Comparison of ENCODE assay signal across 8 mouse cellular contexts in the genomic region with DNA sequence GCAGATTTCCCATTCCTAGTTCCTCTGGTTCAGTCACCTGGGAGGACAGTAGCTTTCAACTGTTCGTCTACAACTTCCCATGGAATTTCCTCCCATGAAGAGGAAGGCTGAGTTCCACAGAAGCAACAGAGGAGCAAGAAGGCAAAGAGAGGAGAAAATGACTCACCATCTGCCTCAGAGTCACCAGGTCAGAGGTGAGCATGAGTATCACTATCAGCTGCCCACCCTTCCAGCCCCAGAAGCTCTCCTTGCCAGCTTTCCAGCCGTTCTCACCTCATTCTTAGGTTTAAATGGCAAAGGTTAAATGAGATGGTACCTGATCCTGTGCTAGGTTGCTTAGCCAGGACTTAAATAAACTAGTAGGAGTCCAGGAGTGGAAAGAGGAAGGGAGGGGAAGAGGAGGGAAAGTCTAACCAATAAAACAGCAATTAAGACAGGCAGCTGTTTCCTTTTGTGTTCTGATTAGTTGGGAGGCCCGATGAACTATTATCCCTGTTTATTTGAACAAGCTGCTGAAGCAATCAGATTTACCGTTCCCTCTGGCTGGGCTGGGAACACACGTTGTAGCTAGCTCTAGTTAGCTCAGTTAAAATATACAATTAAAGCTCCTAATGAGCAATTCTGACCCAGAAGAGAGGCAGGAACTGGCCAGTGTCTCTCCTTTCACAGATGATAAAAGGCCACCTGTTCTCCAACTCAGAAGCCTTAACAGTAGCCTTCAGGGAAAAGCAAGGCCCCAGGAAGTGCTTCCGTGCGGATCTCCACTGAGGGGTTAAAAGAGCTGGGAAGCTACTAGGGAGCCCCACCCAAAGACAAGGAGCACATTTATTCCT.
A peak's percentile ranks its signal among the peaks of the same experiment; 100 is the strongest.
DNase-seq lines count a peak whose midpoint lies in the region; ATAC-seq lines count a peak whose summit lies in the region.

No protein-coding gene starts in this region.

- 0 out of 2 replicates have a peak overlapping the region, but pooled peaks have one; percentile 10 for H3K27ac ChIP-seq in midbrain, embryonic 13.5 days
- no peak overlapping the region for H3K27ac ChIP-seq in midbrain, embryonic 14.5 days (replicated peaks; ENCODE audit: low read depth, low read length)
- H3K27ac ChIP-seq in hindbrain, embryonic 14.5 days: peak overlapping the region; percentile 4; the same call in 1 of the 2 replicates
- H3K27ac ChIP-seq in stomach, embryonic 15.5 days: peak overlapping the region; percentile 57

- WGBS in midbrain, embryonic 13.5 days: 51% methylated on average over 7 of the region's 7 CpGs
- WGBS in midbrain, embryonic 14.5 days: 62% methylated on average over 7 of the region's 7 CpGs
- 58% methylated on average over 7 of the region's 7 CpGs for WGBS in hindbrain, embryonic 14.5 days
- 38% methylated on average over 7 of the region's 7 CpGs for WGBS in stomach, embryonic 15.5 days

- no peak overlapping the region for H3K4me3 ChIP-seq in midbrain, embryonic 13.5 days (replicated peaks)
- no peak overlapping the region for H3K4me3 ChIP-seq in midbrain, embryonic 14.5 days (replicated peaks; ENCODE audit: low read depth, low read length)
- no peak overlapping the region for H3K4me3 ChIP-seq in hindbrain, embryonic 14.5 days (replicated peaks; ENCODE audit: low read length)
- H3K4me3 ChIP-seq in stomach, embryonic 15.5 days (replicated peaks): no peak overlapping the region

- H3K27me3 ChIP-seq in midbrain, embryonic 13.5 days: no peaks in the 10 kb centered on the region
- no peaks in the 10 kb centered on the region for H3K27me3 ChIP-seq in midbrain, embryonic 14.5 days (ENCODE audit: control insufficient read depth, insufficient read depth, low read length)
- H3K27me3 ChIP-seq in hindbrain, embryonic 14.5 days (ENCODE audit: control insufficient read depth, insufficient read depth, low read length): no peaks in the 10 kb centered on the region
- no peaks in the 10 kb centered on the region for H3K27me3 ChIP-seq in stomach, embryonic 15.5 days (replicated peaks)

- H3K4me1 ChIP-seq in midbrain, embryonic 13.5 days (replicated peaks): peaks cover 23% of the 10 kb centered on the region
- peaks cover 4% of the 10 kb centered on the region; the same call in 1 of the 2 replicates for H3K4me1 ChIP-seq in midbrain, embryonic 14.5 days (ENCODE audit: control insufficient read depth, insufficient read depth, low read length)
- peaks cover 10% of the 10 kb centered on the region for H3K4me1 ChIP-seq in hindbrain, embryonic 14.5 days (replicated peaks; ENCODE audit: control insufficient read depth, insufficient read depth, low read length)
- peaks cover 12% of the 10 kb centered on the region for H3K4me1 ChIP-seq in stomach, embryonic 15.5 days

- DNase-seq in adrenal gland, adult 2 months: peak; percentile 3
- DNase-seq in adrenal gland, adult (ENCODE audit: inconsistent age in 2 of 2, low spot score in 1 of 2): no peak
- no peak for DNase-seq in midbrain, embryonic 14.5 days
- DNase-seq in hindbrain, embryonic 14.5 days (ENCODE audit: low spot score): no peak
- DNase-seq in urinary bladder, postnatal 25 days (ENCODE audit: low spot score): no peak
- DNase-seq in cerebellum, postnatal 36 days: no peak

- no peaks in the 10 kb centered on the region for H3K9me3 ChIP-seq in midbrain, embryonic 13.5 days
- no peaks in the 10 kb centered on the region for H3K9me3 ChIP-seq in midbrain, embryonic 14.5 days (ENCODE audit: control insufficient read depth, low read length)
- H3K9me3 ChIP-seq in hindbrain, embryonic 14.5 days (ENCODE audit: control insufficient read depth, low read length): no peaks in the 10 kb centered on the region
- H3K9me3 ChIP-seq in stomach, embryonic 15.5 days: no peaks in the 10 kb centered on the region

- no peak for ATAC-seq in midbrain, embryonic 13.5 days
- no peak for ATAC-seq in midbrain, embryonic 14.5 days (ENCODE audit: low FRiP score, low TSS enrichment)
- ATAC-seq in hindbrain, embryonic 14.5 days (ENCODE audit: low FRiP score): no peak
- ATAC-seq in stomach, embryonic 15.5 days (ENCODE audit: insufficient read depth, low FRiP score, low read depth): no peak

- peaks cover 7% of the 10 kb centered on the region; the same call in 1 of the 2 replicates for H3K36me3 ChIP-seq in midbrain, embryonic 13.5 days
- no peaks in the 10 kb centered on the region for H3K36me3 ChIP-seq in midbrain, embryonic 14.5 days (ENCODE audit: control insufficient read depth, insufficient read depth, low read length)
- no peaks in the 10 kb centered on the region; the same call in 1 of the 2 replicates for H3K36me3 ChIP-seq in hindbrain, embryonic 14.5 days (replicated peaks; ENCODE audit: control insufficient read depth, insufficient read depth)
- 0 out of 2 replicates have a peak, but pooled peaks cover 3% of the 10 kb centered on the region for H3K36me3 ChIP-seq in stomach, embryonic 15.5 days

- no peak overlapping the region for H3K9ac ChIP-seq in midbrain, embryonic 13.5 days (replicated peaks)
- H3K9ac ChIP-seq in midbrain, embryonic 14.5 days (replicated peaks; ENCODE audit: low read length): no peak overlapping the region
- no peak overlapping the region for H3K9ac ChIP-seq in hindbrain, embryonic 14.5 days
- no peak overlapping the region for H3K9ac ChIP-seq in stomach, embryonic 15.5 days

- H3K4me2 ChIP-seq in midbrain, embryonic 13.5 days (replicated peaks): no peak overlapping the region
- no peak overlapping the region for H3K4me2 ChIP-seq in midbrain, embryonic 14.5 days (ENCODE audit: low read length)
- no peak overlapping the region for H3K4me2 ChIP-seq in hindbrain, embryonic 14.5 days (replicated peaks)
- H3K4me2 ChIP-seq in stomach, embryonic 15.5 days: no peak overlapping the region
